Mouse (Mus musculus): ENCODE results near the gene Pkn3. TPM values are rescaled to one million over a fixed set of nuclear protein-coding genes. Genes with fewer than 3 reads are reported as not detected.
"Not testable (repeated sequence)": the region's sequence is repeated elsewhere in the genome, so short reads cannot be mapped to it uniquely, and the experiment has no call there.

The Pkn3 gene
- total and polyA plus RNA-seq, 2 experiments from 2014 or later: 0.86 to 2.0 TPM

DNA sequence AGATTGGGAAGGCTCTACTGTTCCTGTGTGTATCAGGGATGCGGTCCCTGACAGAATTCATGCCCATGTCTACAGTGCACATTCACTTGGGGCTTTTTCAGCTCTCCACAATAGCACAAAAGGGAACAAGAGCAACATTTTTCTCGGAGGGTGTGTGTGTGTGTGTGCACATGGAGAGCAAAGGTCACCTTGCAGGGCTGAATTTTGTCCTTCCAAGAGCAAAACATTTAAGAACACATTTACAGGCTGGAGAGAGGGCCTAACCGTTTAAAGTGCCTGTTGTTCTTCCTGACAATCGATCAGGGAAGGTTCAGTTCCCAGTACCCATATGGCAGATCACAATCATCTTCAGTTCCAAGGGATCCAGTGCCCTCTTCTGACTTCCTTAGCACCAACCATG, 52.7 kb downstream of the Pkn3 start:
- no peak overlapping the region for H3K27ac ChIP-seq (ENCODE audit: low read depth, low read length)
- no peaks in the 10 kb centered on the region for H3K9me3 ChIP-seq (ENCODE audit: low read length)
- peaks cover 16% of the 10 kb centered on the region for H3K4me1 ChIP-seq (ENCODE audit: insufficient read depth)
- H3K36me3 ChIP-seq (ENCODE audit: insufficient read depth): no peaks in the 10 kb centered on the region
- WGBS: 81% methylated on average over 4 of the region's 4 CpGs
- ATAC-seq (no peak), DNase-seq (no peak)
- H3K4me3 ChIP-seq (ENCODE audit: low read depth, low read length): no peak overlapping the region
- no peak overlapping the region for H3K4me2 ChIP-seq (ENCODE audit: low read depth)
- H3K27me3 ChIP-seq (ENCODE audit: insufficient read depth, low read length): no peaks in the 10 kb centered on the region
- TF ChIP-seq CTCF (IDR thresholded peaks at IDR 0.05; ENCODE audit: low read depth): no peak
- H3K9ac ChIP-seq: no peak overlapping the region

DNA sequence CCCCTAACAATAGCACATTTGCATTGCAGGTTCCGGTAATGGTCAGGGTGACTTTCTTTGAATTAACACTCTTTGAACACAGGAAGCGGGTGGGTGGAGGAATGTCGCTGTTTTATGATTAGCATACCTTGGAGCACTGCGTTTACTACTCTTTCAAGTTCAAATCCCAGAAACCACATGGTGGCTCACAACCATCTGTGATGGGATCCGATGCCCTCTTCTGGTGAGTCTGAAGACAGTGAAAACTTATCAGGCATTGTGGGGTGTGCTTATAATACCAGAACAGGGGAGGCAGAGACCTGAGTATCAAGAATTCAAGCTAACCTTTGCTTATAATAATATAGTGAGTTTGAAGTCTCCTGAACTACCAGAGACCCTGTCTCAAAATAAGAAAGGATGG, 53.8 kb downstream of the Pkn3 start:
- not testable (repeated sequence) for H3K4me2 ChIP-seq (ENCODE audit: low read depth); H3K27me3 ChIP-seq (ENCODE audit: insufficient read depth, low read length); H3K4me3 ChIP-seq (ENCODE audit: low read depth, low read length); ATAC-seq; H3K9me3 ChIP-seq (ENCODE audit: low read length); H3K36me3 ChIP-seq (ENCODE audit: insufficient read depth); H3K27ac ChIP-seq (ENCODE audit: low read depth, low read length); H3K9ac ChIP-seq; DNase-seq
- WGBS: 56% methylated on average over 5 of the region's 5 CpGs
- H3K4me1 ChIP-seq (ENCODE audit: insufficient read depth): peaks cover 21% of the 10 kb centered on the region
- TF ChIP-seq CTCF (IDR thresholded peaks at IDR 0.05; ENCODE audit: low read depth): peak; percentile 30

DNA sequence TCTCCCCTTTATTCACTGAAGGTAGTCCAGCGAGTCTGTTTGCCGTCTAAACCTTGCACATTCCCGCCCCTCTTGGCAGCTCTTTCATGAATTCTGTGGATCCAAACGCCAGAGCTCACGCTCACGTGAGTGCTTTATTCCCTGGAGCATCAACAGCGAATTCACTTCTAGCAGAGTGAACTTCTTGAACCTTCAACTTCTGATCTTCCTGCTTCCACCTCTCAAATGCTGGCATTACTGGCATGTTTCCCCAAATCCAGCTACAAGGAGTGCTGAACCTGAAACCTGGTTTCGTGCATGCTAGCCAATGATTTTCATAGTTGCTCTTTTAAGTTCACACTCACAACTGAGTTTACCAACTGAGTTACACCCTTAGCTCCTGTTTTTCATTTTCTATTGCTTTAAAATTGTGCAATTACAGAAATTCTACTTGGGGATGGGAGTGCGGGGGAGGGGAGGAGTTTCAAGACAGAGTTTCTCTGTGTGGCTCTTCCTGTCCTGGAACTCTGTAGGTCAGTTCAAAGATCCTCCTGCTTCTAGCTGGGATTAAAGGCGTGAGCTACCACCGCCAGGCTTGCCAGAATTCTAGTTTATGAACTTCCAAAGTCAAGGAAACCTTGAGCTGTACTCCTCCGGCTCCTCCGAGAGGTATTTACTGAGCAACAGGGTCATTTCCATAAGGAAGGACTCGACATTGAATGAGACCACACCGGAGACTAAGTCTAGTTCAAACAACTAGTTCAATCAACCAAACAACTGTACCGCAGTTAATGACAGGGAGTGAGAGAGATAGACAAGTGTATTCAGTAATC, 55.5 kb downstream of the Pkn3 start:
- Histone ChIP-seq H3K4me2 (ENCODE audit: low read depth) (peak overlapping the region; percentile 88), H3K36me3 (ENCODE audit: insufficient read depth) (peaks cover 9% of the 10 kb centered on the region), H3K27me3 (ENCODE audit: insufficient read depth, low read length) (no peaks in the 10 kb centered on the region), H3K9ac (peak overlapping the region; percentile 77), H3K4me3 (ENCODE audit: low read depth, low read length) (peak overlapping the region; percentile 88), H3K9me3 (ENCODE audit: low read length) (no peaks in the 10 kb centered on the region), H3K4me1 (ENCODE audit: insufficient read depth) (peaks cover 21% of the 10 kb centered on the region), H3K27ac (ENCODE audit: low read depth, low read length) (peak overlapping the region; percentile 30; the same call in 1 of the 2 replicates)
- no peak for TF ChIP-seq CTCF (IDR thresholded peaks at IDR 0.05; ENCODE audit: low read depth)
- no peak for ATAC-seq
- no peak for DNase-seq
- 19% methylated on average over 16 of the region's 16 CpGs for WGBS

DNA sequence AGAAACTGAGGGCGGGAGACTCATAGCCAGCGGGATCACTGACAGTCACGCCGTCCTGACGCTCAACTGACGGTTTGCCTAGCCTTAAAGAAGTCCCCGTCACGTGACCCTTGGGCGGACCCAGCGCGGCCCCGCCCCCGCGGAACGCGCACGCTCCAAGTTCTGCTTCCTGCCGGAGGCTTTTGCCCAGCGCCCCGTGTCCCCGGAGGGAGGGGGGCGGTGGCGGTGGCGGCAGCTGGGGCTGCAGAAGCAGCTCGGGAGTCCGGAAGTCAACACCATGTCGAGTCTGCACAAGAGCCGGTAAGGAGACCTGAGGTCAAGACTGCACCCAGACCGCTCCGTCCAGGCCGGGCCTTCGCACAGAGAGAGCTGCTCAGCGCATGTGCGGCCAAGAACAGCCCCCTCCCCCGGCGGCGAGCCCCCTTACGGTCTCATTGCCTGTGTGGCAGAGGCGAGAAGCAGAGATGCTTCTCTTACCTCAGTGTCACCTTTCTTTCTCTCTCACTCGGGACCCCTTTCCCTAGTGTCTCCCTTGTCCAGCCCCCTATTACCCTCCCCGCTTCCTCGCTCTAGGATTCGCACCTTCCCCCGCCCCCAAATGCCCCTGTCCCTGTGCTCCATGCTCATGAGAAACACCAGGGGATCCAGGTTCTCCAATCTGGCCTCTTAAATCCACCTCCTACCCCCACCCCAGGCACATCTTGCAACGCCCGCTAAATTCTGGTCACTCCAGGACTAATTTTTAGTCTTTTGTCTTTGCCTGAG, 56.3 kb downstream of the Pkn3 start, which contains the start of gene Tbc1d13:
Gene Tbc1d13 (plus strand): TSS at position 134 of the 765 bp plus-strand sequence.
- H3K27me3 ChIP-seq (ENCODE audit: insufficient read depth, low read length): no peaks in the 10 kb centered on the region
- under 1% methylated on average over 46 of the region's 46 CpGs for WGBS
- H3K9ac ChIP-seq: peak within 1 kb of the TSS; percentile 77
- peak; percentile 98 for ATAC-seq
- 0 out of 2 replicates have a peak, but pooled peaks have one; percentile 19 for TF ChIP-seq CTCF (IDR thresholded peaks at IDR 0.05; ENCODE audit: low read depth)
- peak; percentile 95 for DNase-seq
- H3K4me3 ChIP-seq (ENCODE audit: low read depth, low read length): peak within 1 kb of the TSS; percentile 88
- H3K27ac ChIP-seq (ENCODE audit: low read depth, low read length): peak within 1 kb of the TSS; percentile 69
- H3K4me1 ChIP-seq (ENCODE audit: insufficient read depth): peaks cover 21% of the 10 kb centered on the region
- peaks cover 10% of the 10 kb centered on the region for H3K36me3 ChIP-seq (ENCODE audit: insufficient read depth)
- H3K9me3 ChIP-seq (ENCODE audit: low read length): no peaks in the 10 kb centered on the region
- H3K4me2 ChIP-seq (ENCODE audit: low read depth): peak within 1 kb of the TSS; percentile 88

DNA sequence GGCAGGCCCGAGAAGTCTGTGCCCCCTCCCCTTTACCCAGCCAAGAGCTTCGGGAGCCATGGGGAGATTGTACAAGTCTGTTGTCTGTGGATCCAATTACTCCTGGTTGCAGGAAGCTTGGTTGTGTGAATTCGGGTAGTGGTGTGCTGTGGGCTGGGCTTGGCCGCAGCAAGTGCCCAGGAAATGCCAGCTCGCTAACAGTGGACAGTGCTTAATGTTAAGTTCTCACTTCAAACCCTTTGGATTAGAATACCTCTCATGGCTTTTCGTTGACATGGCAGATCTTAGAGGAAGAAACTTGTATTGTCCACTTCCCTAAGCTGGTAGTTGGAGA, 56.9 kb downstream of the Pkn3 start:
- TF ChIP-seq CTCF (IDR thresholded peaks at IDR 0.05; ENCODE audit: low read depth): no peak
- Histone ChIP-seq H3K9ac (peak overlapping the region; percentile 77), H3K36me3 (ENCODE audit: insufficient read depth) (peaks cover 14% of the 10 kb centered on the region), H3K27me3 (ENCODE audit: insufficient read depth, low read length) (no peaks in the 10 kb centered on the region), H3K4me2 (ENCODE audit: low read depth) (peak overlapping the region; percentile 88), H3K27ac (ENCODE audit: low read depth, low read length) (peak overlapping the region; percentile 69), H3K4me3 (ENCODE audit: low read depth, low read length) (peak overlapping the region; percentile 88), H3K4me1 (ENCODE audit: insufficient read depth) (peaks cover 21% of the 10 kb centered on the region), H3K9me3 (ENCODE audit: low read length) (no peaks in the 10 kb centered on the region)
- no peak for ATAC-seq
- DNase-seq: no peak
- WGBS: 24% methylated on average over 6 of the region's 6 CpGs

DNA sequence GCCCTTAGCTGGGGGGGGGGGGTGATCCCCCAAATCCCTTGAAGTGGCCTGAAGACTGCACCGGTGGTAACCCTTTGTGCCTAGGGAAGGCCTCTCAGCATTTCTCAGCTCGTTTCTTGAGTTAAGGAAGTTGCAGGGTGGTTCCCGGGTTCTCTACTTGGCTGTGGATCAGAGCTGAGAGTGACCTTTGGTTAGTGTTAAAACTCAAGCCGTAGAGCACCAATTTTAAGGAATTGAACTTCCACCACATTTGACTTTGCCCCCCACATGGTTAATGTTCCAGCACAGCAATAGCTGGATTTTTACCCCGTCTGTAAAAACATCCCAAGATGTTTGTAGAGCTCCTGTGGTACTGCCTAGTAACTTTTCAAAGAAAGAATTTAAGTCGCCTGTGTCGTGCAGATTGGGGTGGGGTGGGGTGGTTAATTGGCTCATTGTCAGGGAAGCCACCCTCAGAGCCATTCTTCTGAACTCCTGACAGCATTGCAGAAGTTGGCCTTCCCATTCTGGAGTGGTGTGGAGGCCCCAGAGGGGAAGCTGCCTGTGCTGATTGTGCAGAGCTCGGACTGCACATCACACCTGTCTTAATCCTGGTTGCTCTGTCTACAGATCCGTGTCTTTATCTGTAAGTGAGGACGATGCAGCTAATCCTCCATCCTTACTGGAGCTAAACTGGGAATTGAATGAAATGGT, 57.6 kb downstream of the Pkn3 start:
- H3K9me3 ChIP-seq (ENCODE audit: low read length): no peaks in the 10 kb centered on the region
- peak overlapping the region; percentile 77; the same call in 1 of the 2 replicates for H3K9ac ChIP-seq
- H3K4me1 ChIP-seq (ENCODE audit: insufficient read depth): peaks cover 21% of the 10 kb centered on the region
- DNase-seq (no peak), ATAC-seq (no peak)
- peaks cover 17% of the 10 kb centered on the region for H3K36me3 ChIP-seq (ENCODE audit: insufficient read depth)
- peak overlapping the region; percentile 88 for H3K4me2 ChIP-seq (ENCODE audit: low read depth)
- H3K27me3 ChIP-seq (ENCODE audit: insufficient read depth, low read length): no peaks in the 10 kb centered on the region
- peak overlapping the region; percentile 88 for H3K4me3 ChIP-seq (ENCODE audit: low read depth, low read length)
- WGBS: 48% methylated on average over 10 of the region's 10 CpGs
- no peak overlapping the region for H3K27ac ChIP-seq (ENCODE audit: low read depth, low read length)
- no peak for TF ChIP-seq CTCF (IDR thresholded peaks at IDR 0.05; ENCODE audit: low read depth)

Measured in forebrain, postnatal 0 days (tissue).